In genomic region chrX:136976424-136977084, GRCm38 (mm10) we compare ENCODE assay signal across 9 mouse cellular contexts. TPM values are rescaled to one million over a fixed set of nuclear protein-coding genes. Genes with fewer than 3 reads are reported as not detected.
A peak's percentile ranks its signal among the peaks of the same experiment; 100 is the strongest.
DNase-seq lines count a peak whose midpoint lies in the region; ATAC-seq and TF ChIP-seq lines count a peak whose summit lies in the region.
"Had no signal": no experiment of that assay in that cellular context is flagged by ENCODE, and none has a peak within 500 bp of the region (broad histone marks: within the 10 kb centered on the region; RNA-seq: fewer than 3 reads in every experiment).

Gene Tmsb15l, minus strand, starts transcription at chrX:136976869.
Gene Tmsb15b1, minus strand, starts transcription at chrX:136976874.

- 21% methylated on average over 15 of the region's 15 CpGs for WGBS in embryonic facial prominence, embryonic 10.5 days
- WGBS in heart, embryonic 13.5 days = 22% methylated on average over 15 of the region's 15 CpGs
- WGBS in kidney, postnatal 0 days = 43% methylated on average over 15 of the region's 15 CpGs
- 27% methylated on average over 15 of the region's 15 CpGs for WGBS in liver, postnatal 0 days (ENCODE audit: insufficient replicate concordance)
- 27% methylated on average over 15 of the region's 15 CpGs for WGBS in neural tube, embryonic 12.5 days

- no peaks in the 10 kb centered on the region for H3K9me3 ChIP-seq in embryonic facial prominence, embryonic 10.5 days
- no peaks in the 10 kb centered on the region for H3K9me3 ChIP-seq in heart, embryonic 13.5 days
- no peaks in the 10 kb centered on the region for H3K9me3 ChIP-seq in kidney, postnatal 0 days (replicated peaks; ENCODE audit: low read length)
- no peaks in the 10 kb centered on the region for H3K9me3 ChIP-seq in liver, postnatal 0 days (ENCODE audit: low read length)
- no peaks in the 10 kb centered on the region for H3K9me3 ChIP-seq in neural tube, embryonic 12.5 days

- TF ChIP-seq EP300 in liver, postnatal 0 days (IDR thresholded peaks at IDR 0.05; ENCODE audit: low read depth) = no peak

- TF ChIP-seq CTCF in kidney, postnatal 0 days (IDR thresholded peaks at IDR 0.05; ENCODE audit: low read depth) = no peak
- TF ChIP-seq CTCF in liver, postnatal 0 days (IDR thresholded peaks at IDR 0.05; ENCODE audit: low read depth) = no peak

- peak within 1 kb of the TSS; percentile 71 for H3K9ac ChIP-seq in heart, embryonic 13.5 days
- H3K9ac ChIP-seq in kidney, postnatal 0 days (ENCODE audit: low read depth, low read length) = 0 out of 2 replicates have a peak within 1 kb of the TSS, but pooled peaks have one; percentile 27
- H3K9ac ChIP-seq in liver, postnatal 0 days (replicated peaks) = no peak within 1 kb of the TSS
- H3K9ac ChIP-seq in neural tube, embryonic 12.5 days = 0 out of 2 replicates have a peak within 1 kb of the TSS, but pooled peaks have one; percentile 40

- DNase-seq in CD4-positive helper T cell, adult 2 months (ENCODE audit: low read depth, low spot score) = peak; percentile 86
- DNase-seq in adrenal gland, postnatal 10 days = peak; percentile 72
- DNase-seq in embryonic facial prominence, embryonic 10.5 days (ENCODE audit: low spot score) = peak; percentile 81
- DNase-seq in kidney, postnatal 0 days (ENCODE audit: low spot score) = peak; percentile 79
- DNase-seq in liver, postnatal 0 days = peak; percentile 65
- DNase-seq in thymus, adult 18-20 months = peak; percentile 42 to 46

- no peaks in the 10 kb centered on the region for H3K27me3 ChIP-seq in embryonic facial prominence, embryonic 10.5 days (replicated peaks; ENCODE audit: low read depth, poor library complexity, severe bottlenecking)
- no peaks in the 10 kb centered on the region for H3K27me3 ChIP-seq in heart, embryonic 13.5 days (replicated peaks)
- no peaks in the 10 kb centered on the region for H3K27me3 ChIP-seq in kidney, postnatal 0 days (ENCODE audit: insufficient read depth, low read length)
- H3K27me3 ChIP-seq in liver, postnatal 0 days (ENCODE audit: insufficient read depth, low read length) = no peaks in the 10 kb centered on the region
- H3K27me3 ChIP-seq in neural tube, embryonic 12.5 days (replicated peaks) = no peaks in the 10 kb centered on the region

- H3K27ac ChIP-seq in embryonic facial prominence, embryonic 10.5 days (replicated peaks) = no peak within 1 kb of the TSS
- no peak within 1 kb of the TSS for H3K27ac ChIP-seq in heart, embryonic 13.5 days (replicated peaks)
- H3K27ac ChIP-seq in kidney, postnatal 0 days = no peak within 1 kb of the TSS
- no peak within 1 kb of the TSS for H3K27ac ChIP-seq in liver, postnatal 0 days (ENCODE audit: low read depth)
- H3K27ac ChIP-seq in neural tube, embryonic 12.5 days = no peak within 1 kb of the TSS

- peak within 1 kb of the TSS; percentile 58 for H3K4me3 ChIP-seq in embryonic facial prominence, embryonic 10.5 days
- peak within 1 kb of the TSS; percentile 53 for H3K4me3 ChIP-seq in heart, embryonic 13.5 days
- H3K4me3 ChIP-seq in kidney, postnatal 0 days (replicated peaks; ENCODE audit: low read depth, low read length) = peak within 1 kb of the TSS; percentile 28
- peak within 1 kb of the TSS; percentile 36 for H3K4me3 ChIP-seq in liver, postnatal 0 days (ENCODE audit: low read depth, low read length)
- peak within 1 kb of the TSS; percentile 38 for H3K4me3 ChIP-seq in neural tube, embryonic 12.5 days

- no peaks in the 10 kb centered on the region for H3K4me1 ChIP-seq in embryonic facial prominence, embryonic 10.5 days
- no peaks in the 10 kb centered on the region for H3K4me1 ChIP-seq in heart, embryonic 13.5 days
- H3K4me1 ChIP-seq in kidney, postnatal 0 days (replicated peaks; ENCODE audit: insufficient read depth, low read length) = no peaks in the 10 kb centered on the region
- H3K4me1 ChIP-seq in liver, postnatal 0 days (ENCODE audit: insufficient read depth) = no peaks in the 10 kb centered on the region
- H3K4me1 ChIP-seq in neural tube, embryonic 12.5 days = no peaks in the 10 kb centered on the region

- H3K36me3 ChIP-seq in embryonic facial prominence, embryonic 10.5 days (replicated peaks) = no peaks in the 10 kb centered on the region
- H3K36me3 ChIP-seq in heart, embryonic 13.5 days = no peaks in the 10 kb centered on the region
- no peaks in the 10 kb centered on the region for H3K36me3 ChIP-seq in kidney, postnatal 0 days (ENCODE audit: insufficient read depth, low read length)
- no peaks in the 10 kb centered on the region for H3K36me3 ChIP-seq in liver, postnatal 0 days (replicated peaks; ENCODE audit: insufficient read depth, low read length)
- H3K36me3 ChIP-seq in neural tube, embryonic 12.5 days = no peaks in the 10 kb centered on the region

- peak within 1 kb of the TSS; percentile 67 for H3K4me2 ChIP-seq in heart, embryonic 13.5 days
- H3K4me2 ChIP-seq in kidney, postnatal 0 days (ENCODE audit: low read length) = peak within 1 kb of the TSS; percentile 48
- peak within 1 kb of the TSS; percentile 63 for H3K4me2 ChIP-seq in liver, postnatal 0 days (ENCODE audit: low read depth, low read length)
- H3K4me2 ChIP-seq in neural tube, embryonic 12.5 days (replicated peaks) = peak within 1 kb of the TSS; percentile 58

- ATAC-seq in heart, embryonic 13.5 days (ENCODE audit: extremely low read depth, insufficient number of reproducible peaks, low FRiP score, low TSS enrichment) = peak; percentile 76
- peak; percentile 100 for ATAC-seq in kidney, postnatal 0 days (replicated peaks; ENCODE audit: low FRiP score, low read depth)
- peak; percentile 100 for ATAC-seq in liver, postnatal 0 days
- peak; percentile 100 for ATAC-seq in neural tube, embryonic 12.5 days (ENCODE audit: low FRiP score, low read depth)

RNA-seq across cellular contexts. Expression of gene Tmsb15l, which starts in this region (rescaled TPM):
- total RNA-seq in adrenal gland, postnatal 10 days (2021) = 1 to 10 TPM; 1.0 to 1.1 TPM
- 4.7 and 5.7 TPM in 2 replicates for polyA plus RNA-seq in embryonic facial prominence, embryonic 10.5 days (2016; fragmentation: Nextera tagmentation; extraction: Ambion mirVana)
- 2.0 and 2.7 TPM in 2 replicates for polyA plus RNA-seq in heart, embryonic 13.5 days (2015; fragmentation: Nextera tagmentation; extraction: Ambion mirVana)
- polyA plus RNA-seq in kidney, postnatal 0 days (2015; fragmentation: Nextera tagmentation; extraction: Ambion mirVana) = 5.9 and 7.3 TPM in 2 replicates
- 0.45 and 1.3 TPM in 2 replicates for polyA plus RNA-seq in liver, postnatal 0 days (2015; fragmentation: Nextera tagmentation; extraction: Ambion mirVana)
- 8.6 and 10.2 TPM in 2 replicates for polyA plus RNA-seq in neural tube, embryonic 12.5 days (2016; fragmentation: Nextera tagmentation; extraction: Ambion mirVana)
- total RNA-seq: adrenal gland, adult 18-20 months had no signal

RNA-seq across cellular contexts. Expression of gene Tmsb15b1, which starts in this region (rescaled TPM):
- total RNA-seq in adrenal gland, postnatal 10 days (2021) = 1 to 10 TPM; 4.6 to 7.5 TPM
- polyA plus RNA-seq in embryonic facial prominence, embryonic 10.5 days (2016; fragmentation: Nextera tagmentation; extraction: Ambion mirVana) = 22.7 and 25.2 TPM in 2 replicates
- polyA plus RNA-seq in heart, embryonic 13.5 days (2015; fragmentation: Nextera tagmentation; extraction: Ambion mirVana) = 11.6 and 14.9 TPM in 2 replicates
- 41.5 and 51.6 TPM in 2 replicates for polyA plus RNA-seq in kidney, postnatal 0 days (2015; fragmentation: Nextera tagmentation; extraction: Ambion mirVana)
- 8.7 and 9.1 TPM in 2 replicates for polyA plus RNA-seq in liver, postnatal 0 days (2015; fragmentation: Nextera tagmentation; extraction: Ambion mirVana)
- 26.5 and 31.5 TPM in 2 replicates for polyA plus RNA-seq in neural tube, embryonic 12.5 days (2016; fragmentation: Nextera tagmentation; extraction: Ambion mirVana)
